Comparison of ENCODE assay signal across 9 mouse cellular contexts in genomic region chr11:11455037-11455436, GRCm38 (mm10). TPM values are rescaled to one million over a fixed set of nuclear protein-coding genes. Genes with fewer than 3 reads are reported as not detected.
DNase-seq lines count a peak whose midpoint lies in the region; ATAC-seq lines count a peak whose summit lies in the region.
"Had no signal": no experiment of that assay in that cellular context is flagged by ENCODE, and none has a peak within 500 bp of the region (broad histone marks: within the 10 kb centered on the region; RNA-seq: fewer than 3 reads in every experiment).

No protein-coding gene starts in this region.

- no peak overlapping the region for H3K9ac ChIP-seq in intestine, embryonic 14.5 days (ENCODE audit: low read length)
- H3K9ac ChIP-seq in intestine, embryonic 15.5 days: no peak overlapping the region

- H3K4me2 ChIP-seq in intestine, embryonic 14.5 days (ENCODE audit: low read length): no peak overlapping the region
- no peak overlapping the region for H3K4me2 ChIP-seq in intestine, embryonic 15.5 days (replicated peaks)

- intact Hi-C loops in gastrocnemius, postnatal 14 days (cut with DNase I; ENCODE audit: low total_unique reads): no loop called here

- ATAC-seq in intestine, embryonic 14.5 days (replicated peaks; ENCODE audit: low FRiP score, low TSS enrichment, low read depth): 0 out of 2 replicates have a peak, but pooled peaks have one; percentile 43
- no peak for ATAC-seq in intestine, embryonic 15.5 days
- ATAC-seq in activated CD4-positive, CD25-positive, alpha-beta regulatory T cell, adult 4 months: no peak

- H3K27me3 ChIP-seq in intestine, embryonic 14.5 days (replicated peaks; ENCODE audit: control insufficient read depth, insufficient read depth, low read length): no peaks in the 10 kb centered on the region
- H3K27me3 ChIP-seq in intestine, embryonic 15.5 days (replicated peaks): no peaks in the 10 kb centered on the region

- no peaks in the 10 kb centered on the region for H3K36me3 ChIP-seq in intestine, embryonic 14.5 days (ENCODE audit: control insufficient read depth, insufficient read depth, low read length)
- H3K36me3 ChIP-seq in intestine, embryonic 15.5 days: no peaks in the 10 kb centered on the region

- H3K4me3 ChIP-seq in intestine, embryonic 14.5 days (ENCODE audit: low read depth, low read length): no peak overlapping the region
- no peak overlapping the region for H3K4me3 ChIP-seq in intestine, embryonic 15.5 days (replicated peaks)

- no peak overlapping the region for H3K27ac ChIP-seq in intestine, embryonic 14.5 days (ENCODE audit: low read depth)
- H3K27ac ChIP-seq in intestine, embryonic 15.5 days: no peak overlapping the region

- no peaks in the 10 kb centered on the region for H3K4me1 ChIP-seq in intestine, embryonic 14.5 days (replicated peaks; ENCODE audit: control insufficient read depth, insufficient read depth, low read length)
- no peaks in the 10 kb centered on the region for H3K4me1 ChIP-seq in intestine, embryonic 15.5 days (replicated peaks)

- 27% methylated on average over 2 of the region's 2 CpGs for WGBS in intestine, embryonic 14.5 days
- 20% methylated on average over 2 of the region's 2 CpGs for WGBS in intestine, embryonic 15.5 days

- no peak for DNase-seq in intestine, embryonic 14.5 days (ENCODE audit: low spot score)
- peak; percentile 81 for DNase-seq in 416B (ENCODE audit: low read depth)
- DNase-seq in Muller cell, postnatal 12 days (ENCODE audit: inconsistent ontology term): peak; percentile 4
- peak; percentile 2 for DNase-seq in hindlimb bud, embryonic 11.5 days (ENCODE audit: extremely low spot score, low read depth, low spot score)
- no peak for DNase-seq in gastrocnemius, postnatal 14 days
- no peak for DNase-seq in spleen, adult 18-20 months

- no peaks in the 10 kb centered on the region for H3K9me3 ChIP-seq in intestine, embryonic 14.5 days (ENCODE audit: control insufficient read depth, low read length)
- H3K9me3 ChIP-seq in intestine, embryonic 15.5 days: no peaks in the 10 kb centered on the region

RNA-seq across cellular contexts. Expression of gene Spata48, which starts 6.9 kb away (rescaled TPM):
- 1.0 and 1.9 TPM in 2 replicates for polyA plus RNA-seq in intestine, embryonic 14.5 days (2014; fragmentation: Nextera tagmentation; extraction: Ambion mirVana)
- 0.98 TPM in 1 of 2 replicates, not detected in the other for polyA plus RNA-seq in intestine, embryonic 15.5 days (2015; fragmentation: Nextera tagmentation; extraction: Ambion mirVana)
- 1 to 10 TPM in 1 of 2 experiments, under 1 TPM in 1; 0.34 to 1.2 TPM for polyA plus RNA-seq in activated CD4-positive, CD25-positive, alpha-beta regulatory T cell, adult 4 months (2017; shearing (Covaris generic))
- under 1 TPM; 0.49 to 0.53 TPM for total RNA-seq in gastrocnemius, postnatal 14 days (2021)
- polyA plus RNA-seq: large intestine, adult 2 months had no signal

RNA-seq across cellular contexts. Expression of gene Zpbp, which starts 7.2 kb away (rescaled TPM):
- 0.78 and 0.99 TPM in 2 replicates for polyA plus RNA-seq in intestine, embryonic 14.5 days (2014; fragmentation: Nextera tagmentation; extraction: Ambion mirVana)
- polyA plus RNA-seq in intestine, embryonic 15.5 days (2015; fragmentation: Nextera tagmentation; extraction: Ambion mirVana): 0.46 and 0.53 TPM in 2 replicates
- under 1 TPM; 0.24 to 0.62 TPM for polyA plus RNA-seq in activated CD4-positive, CD25-positive, alpha-beta regulatory T cell, adult 4 months (2017; shearing (Covaris generic))
- total RNA-seq in gastrocnemius, postnatal 14 days (2021): under 1 TPM; 0.24 to 0.33 TPM

Comparison
In these comparisons a context has a peak if more than half of its experiments do, and no peak if none do; other contexts are left out.
1. DNase-seq: peak in 416B (single experiment), Muller cell, postnatal 12 days (single experiment) and hindlimb bud, embryonic 11.5 days (single experiment); none in intestine, embryonic 14.5 days (single experiment), gastrocnemius, postnatal 14 days (single experiment) and spleen, adult 18-20 months (0 of 2).